Comparison of ENCODE assay signal across 28 mouse cellular contexts in the genomic region with DNA sequence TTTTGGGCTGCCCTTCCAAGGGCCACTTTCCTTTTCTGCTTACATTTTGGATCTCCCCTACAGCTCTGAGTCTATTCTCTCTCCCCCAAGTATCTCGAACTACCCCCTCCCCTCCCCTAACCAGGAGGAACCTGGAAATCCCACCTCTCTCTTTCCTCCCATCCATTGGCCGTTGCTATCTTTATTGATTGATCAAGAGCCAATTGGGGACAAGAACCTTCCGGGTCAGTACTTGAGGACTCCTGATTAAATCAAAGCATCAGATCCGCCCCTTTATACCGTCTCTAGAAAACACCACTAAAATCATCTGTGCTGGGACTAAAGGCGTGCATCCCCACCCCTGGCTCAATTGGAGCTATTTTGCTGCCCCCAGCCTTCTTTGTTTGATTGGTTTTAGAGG. TPM values are rescaled to one million over a fixed set of nuclear protein-coding genes. Genes with fewer than 3 reads are reported as not detected.
A peak's percentile ranks its signal among the peaks of the same experiment; 100 is the strongest.
DNase-seq lines count a peak whose midpoint lies in the region; ATAC-seq and TF ChIP-seq lines count a peak whose summit lies in the region.
"Had no signal": no experiment of that assay in that cellular context is flagged by ENCODE, and none has a peak within 500 bp of the region (broad histone marks: within the 10 kb centered on the region; RNA-seq: fewer than 3 reads in every experiment).

No protein-coding gene starts in this region.

- no peaks in the 10 kb centered on the region for H3K36me3 ChIP-seq in hindbrain, embryonic 15.5 days
- no peaks in the 10 kb centered on the region for H3K36me3 ChIP-seq in hindbrain, embryonic 12.5 days
- no peaks in the 10 kb centered on the region for H3K36me3 ChIP-seq in ES-E14 (ENCODE audit: control insufficient read depth, insufficient read depth, low read length, poor library complexity, severe bottlenecking)
- H3K36me3 ChIP-seq: embryonic facial prominence, embryonic 12.5 days; embryonic facial prominence, embryonic 15.5 days; G1E; heart, embryonic 10.5 days; heart, embryonic 13.5 days; intestine, embryonic 15.5 days had no signal

- in situ Hi-C loops in ES-E14 (cut with MboI; ENCODE audit: low sequenced_read_pairs in 2 of 2, unreplicated experiment in 2 of 2): loop anchor here in 1 of 2 experiments (10.0 kb wide), 1 partner anchor 217 kb away; a partner anchor contains a TSS

- intact Hi-C loops in left cerebral cortex, postnatal 4 days (cut with DNase I): loop anchor here (10.0 kb wide), 1 partner anchor 217 kb away; a partner anchor contains a TSS

- DNase-seq in ES-E14 (ENCODE audit: low read depth, low spot score): no peak
- DNase-seq in left cerebral cortex, postnatal 4 days: no peak
- DNase-seq in lung, postnatal 4 days: no peak
- DNase-seq: adrenal gland, adult 8-10 months; adrenal gland, postnatal 25 days; cerebellum, adult 11 months; cerebellum, adult 2 months; cerebellum, adult 9-11 months; cerebellum, postnatal 25 days; forebrain, postnatal 0 days; gastrocnemius, adult 2 months; gastrocnemius, postnatal 25 days; heart, adult 2 months; heart, postnatal 14 days; heart, postnatal 4 days had no signal

- no peaks in the 10 kb centered on the region for H3K9me3 ChIP-seq in hindbrain, embryonic 15.5 days
- H3K9me3 ChIP-seq in hindbrain, embryonic 12.5 days (replicated peaks): no peaks in the 10 kb centered on the region
- H3K9me3 ChIP-seq in ES-E14 (ENCODE audit: control insufficient read depth, insufficient read depth, low read depth, low read length): no peaks in the 10 kb centered on the region
- H3K9me3 ChIP-seq: embryonic facial prominence, embryonic 12.5 days; embryonic facial prominence, embryonic 15.5 days; G1E; heart, embryonic 10.5 days; heart, embryonic 13.5 days; intestine, embryonic 15.5 days had no signal

- no peaks in the 10 kb centered on the region for H3K27me3 ChIP-seq in hindbrain, embryonic 15.5 days
- no peaks in the 10 kb centered on the region for H3K27me3 ChIP-seq in hindbrain, embryonic 12.5 days
- H3K27me3 ChIP-seq: embryonic facial prominence, embryonic 12.5 days; embryonic facial prominence, embryonic 15.5 days; heart, embryonic 13.5 days; intestine, embryonic 15.5 days; Patski had no signal

- H3K4me2 ChIP-seq in hindbrain, embryonic 15.5 days: no peak overlapping the region
- H3K4me2 ChIP-seq in hindbrain, embryonic 12.5 days (replicated peaks): no peak overlapping the region
- H3K4me2 ChIP-seq: embryonic facial prominence, embryonic 12.5 days; embryonic facial prominence, embryonic 15.5 days; heart, embryonic 13.5 days; intestine, embryonic 15.5 days had no signal

- 0 out of 2 replicates have a peak, but pooled peaks have one; percentile 19 for ATAC-seq in hindbrain, embryonic 15.5 days (ENCODE audit: low FRiP score, low read depth)
- no peak for ATAC-seq in hindbrain, embryonic 12.5 days (ENCODE audit: low FRiP score)
- ATAC-seq: activated CD4-positive, CD25-positive, alpha-beta regulatory T cell, adult 4 months; forebrain, embryonic 14.5 days; forebrain, postnatal 0 days; hindbrain, embryonic 16.5 days; intestine, embryonic 15.5 days; Patski had no signal

- 38% methylated on average over 6 of the region's 6 CpGs for WGBS in hindbrain, embryonic 15.5 days
- 45% methylated on average over 6 of the region's 6 CpGs for WGBS in hindbrain, embryonic 12.5 days
- 70% methylated on average over 6 of the region's 6 CpGs for WGBS in bone marrow, adult 2 months

- H3K4me1 ChIP-seq in hindbrain, embryonic 15.5 days (replicated peaks): no peaks in the 10 kb centered on the region
- peaks cover 4% of the 10 kb centered on the region; the same call in 1 of the 2 replicates for H3K4me1 ChIP-seq in hindbrain, embryonic 12.5 days
- H3K4me1 ChIP-seq in ES-E14 (ENCODE audit: control insufficient read depth in 2 of 2, insufficient read depth in 2 of 2, low read length in 2 of 2, poor library complexity in 1 of 2): peaks cover 8 to 14% of the 10 kb centered on the region in 2 experiments; a peak in 3 of 4 replicates
- peaks cover 11% of the 10 kb centered on the region; the same call in 1 of the 2 replicates for H3K4me1 ChIP-seq in bone marrow, adult 2 months (ENCODE audit: control insufficient read depth, insufficient read depth, low read length)

- H3K27ac ChIP-seq in hindbrain, embryonic 15.5 days (replicated peaks): no peak overlapping the region
- no peak overlapping the region for H3K27ac ChIP-seq in hindbrain, embryonic 12.5 days
- no peak overlapping the region for H3K27ac ChIP-seq in ES-E14 (ENCODE audit: insufficient read depth, low read depth, low read length, poor library complexity, severe bottlenecking)
- H3K27ac ChIP-seq in bone marrow, adult 2 months (ENCODE audit: control insufficient read depth, insufficient read depth, low read depth, low read length, poor library complexity): peak overlapping the region; percentile 47
- H3K27ac ChIP-seq: embryonic facial prominence, embryonic 12.5 days; embryonic facial prominence, embryonic 15.5 days; gastrocnemius, adult 2 months; heart, adult 2 months; heart, embryonic 10.5 days; heart, embryonic 13.5 days; intestine, embryonic 15.5 days had no signal

- TF ChIP-seq POLR2A in bone marrow, adult 2 months (IDR thresholded peaks at IDR 0.05; ENCODE audit: borderline replicate concordance, control insufficient read depth, low read depth, low read length): no peak

- H3K9ac ChIP-seq in hindbrain, embryonic 15.5 days: no peak overlapping the region
- no peak overlapping the region for H3K9ac ChIP-seq in hindbrain, embryonic 12.5 days
- no peak overlapping the region for H3K9ac ChIP-seq in ES-E14 (ENCODE audit: insufficient read depth, low read depth, low read length, poor library complexity, severe bottlenecking)
- H3K9ac ChIP-seq: embryonic facial prominence, embryonic 12.5 days; embryonic facial prominence, embryonic 15.5 days; forebrain, postnatal 0 days; heart, embryonic 13.5 days; intestine, embryonic 15.5 days had no signal

- TF ChIP-seq CTCF in bone marrow, adult 2 months (IDR thresholded peaks at IDR 0.05; ENCODE audit: control insufficient read depth, insufficient read depth, low read length): no peak

- no peak overlapping the region for H3K4me3 ChIP-seq in hindbrain, embryonic 15.5 days
- no peak overlapping the region for H3K4me3 ChIP-seq in hindbrain, embryonic 12.5 days
- H3K4me3 ChIP-seq in ES-E14 (ENCODE audit: insufficient read depth in 1 of 2, low read depth in 1 of 2, low read length in 2 of 2, poor library complexity in 1 of 2, severe bottlenecking in 1 of 2): peak overlapping the region in 1 of 2 experiments; percentile 12; a peak in 1 of 4 replicates
- no peak overlapping the region for H3K4me3 ChIP-seq in bone marrow, adult 2 months (replicated peaks; ENCODE audit: control insufficient read depth, low read depth, low read length)
- H3K4me3 ChIP-seq: embryonic facial prominence, embryonic 12.5 days; embryonic facial prominence, embryonic 15.5 days; gastrocnemius, adult 2 months; heart, adult 2 months; heart, embryonic 10.5 days; heart, embryonic 13.5 days; intestine, embryonic 15.5 days had no signal

TF ChIP-seq in ES-E14, 5 proteins besides CTCF, POLR2A, EP300 and RAD21:
- TF ChIP-seq HCFC1 (IDR thresholded peaks at IDR 0.05; ENCODE audit: borderline replicate concordance, insufficient read depth, low read length) (no peak), CHD2 (IDR thresholded peaks at IDR 0.05; ENCODE audit: low read depth, low read length) (peak; percentile 54; the same call in 1 of the 2 replicates)

RNA-seq across cellular contexts. Expression of a gene that starts 33.0 kb away (rescaled TPM):
- 526 and 612 TPM in 2 replicates for polyA plus RNA-seq in hindbrain, embryonic 15.5 days (2015; fragmentation: Nextera tagmentation; extraction: Ambion mirVana)
- polyA plus RNA-seq in hindbrain, embryonic 12.5 days (2016; fragmentation: Nextera tagmentation; extraction: Ambion mirVana): 578 and 632 TPM in 2 replicates
- total RNA-seq in ES-E14 (2012; rRNA removed): 9.8 and 18.4 TPM in 2 replicates
- not detected in 2 replicates for polyA plus RNA-seq in bone marrow, adult 2 months (2011; ENCODE audit: insufficient read depth, insufficient read length, low replicate concordance, missing spikeins)
- total RNA-seq in left cerebral cortex, postnatal 4 days (2021): 100 to 1,000 TPM; 246 to 250 TPM
- total RNA-seq: gastrocnemius, adult 2 months; gastrocnemius, postnatal 25 days; heart, postnatal 14 days had no signal
- polyA plus RNA-seq: activated CD4-positive, CD25-positive, alpha-beta regulatory T cell, adult 4 months; G1E had no signal

RNA-seq across cellular contexts. Expression of a gene that starts 33.5 kb away (rescaled TPM):
- polyA plus RNA-seq in hindbrain, embryonic 15.5 days (2015; fragmentation: Nextera tagmentation; extraction: Ambion mirVana): 74.1 and 81.2 TPM in 2 replicates
- polyA plus RNA-seq in hindbrain, embryonic 12.5 days (2016; fragmentation: Nextera tagmentation; extraction: Ambion mirVana): 85.3 and 89.1 TPM in 2 replicates
- 26.9 and 27.0 TPM in 2 replicates for total RNA-seq in ES-E14 (2012; rRNA removed)
- 21.9 and 39.2 TPM in 2 replicates for polyA plus RNA-seq in bone marrow, adult 2 months (2011; ENCODE audit: insufficient read depth, insufficient read length, low replicate concordance, missing spikeins)
- 10 to 100 TPM; 84.0 to 93.6 TPM for total RNA-seq in left cerebral cortex, postnatal 4 days (2021)

Comparison
In these comparisons a context has a peak if more than half of its experiments do, and no peak if none do; other contexts are left out.
1. RNA of a gene that starts 33.0 kb away (polyA plus RNA-seq): 526 to 612 TPM in hindbrain, embryonic 15.5 days and 578 to 632 TPM in hindbrain, embryonic 12.5 days; not detected in bone marrow, adult 2 months; every median in the first group is over 100 times any median in the second.